Mouse (Mus musculus) bone marrow macrophage, adult 2 months (primary cell): ENCODE results near the gene Best2. TPM values are rescaled to one million over a fixed set of nuclear protein-coding genes. Genes with fewer than 3 reads are reported as not detected.
A peak's percentile ranks its signal among the peaks of the same experiment; 100 is the strongest.

Source experiments
- H3K27ac ChIP-seq: 2 replicates; pipeline ENCODE4 v1.5.1; 2012; ENCODE audit warnings: low read depth, low read length; ENCODE audit not compliant: insufficient read depth
- H3K4me1 ChIP-seq: 2 replicates; pipeline ENCODE4 v1.6.1; 2012; ENCODE audit warnings: low read length; ENCODE audit not compliant: control insufficient read depth, insufficient read depth
- H3K4me3 ChIP-seq: 2 replicates; pipeline ENCODE4 v1.5.1; 2012; ENCODE audit warnings: mild to moderate bottlenecking, low read length, moderate library complexity; ENCODE audit not compliant: insufficient read depth
- CTCF ChIP-seq: IDR thresholded peaks from 2 replicates; pipeline ENCODE4 v1.5.1; 2012; ENCODE audit warnings: low read depth, mild to moderate bottlenecking, low read length, moderate library complexity
- POLR2A ChIP-seq: IDR thresholded peaks from 2 replicates; pipeline ENCODE4 v1.6.1; 2012; ENCODE audit warnings: mild to moderate bottlenecking, low read depth, low read length, borderline replicate concordance
- polyA plus RNA-seq: library from polyadenylated mRNA; stranded (reverse); fragments of >200 nt; gene quantifications from 2 replicates; pipeline ENCODE4 v1.2.4, GENCODE M21; 2012; ENCODE audit not compliant: missing spikeins, insufficient read depth, insufficient read length

Best2 gene
- polyA plus RNA-seq, 1 experiment, result not detected

- no peak for TF ChIP-seq POLR2A
- no peak overlapping the region for H3K4me3 ChIP-seq
- H3K4me1 ChIP-seq, result peaks cover 4% of the 10 kb centered on the region; the same call in 1 of the 2 replicates
- H3K27ac ChIP-seq, result no peak overlapping the region
Observed at GRCm38 (mm10) chr8:84996978-84997377, 17.4 kb downstream of the Best2 start.

GRCm38 (mm10) chr8:84995680-84996079 lies 18.7 kb downstream of the Best2 start:
- no peak for TF ChIP-seq POLR2A
- Histone ChIP-seq H3K27ac (no peak overlapping the region), H3K4me3 (no peak overlapping the region), H3K4me1 (peaks cover 8% of the 10 kb centered on the region)

- peaks cover 9% of the 10 kb centered on the region for H3K4me1 ChIP-seq
- TF ChIP-seq CTCF, result no peak
- no peak for TF ChIP-seq POLR2A
- H3K27ac ChIP-seq, result no peak overlapping the region
- H3K4me3 ChIP-seq, result no peak overlapping the region
Observed at GRCm38 (mm10) chr8:84994375-84994774, 20.0 kb downstream of the Best2 start.

GRCm38 (mm10) chr8:84990836-84991235 lies 23.5 kb downstream of the Best2 start:
- Histone ChIP-seq H3K4me3 (peak overlapping the region; percentile 81), H3K4me1 (peaks cover 17% of the 10 kb centered on the region), H3K27ac (peak overlapping the region; percentile 12; the same call in 1 of the 2 replicates)
- TF ChIP-seq CTCF (no peak), POLR2A (no peak)

GRCm38 (mm10) chr8:84990349-84990748 lies 24.0 kb downstream of the Best2 start, which contains the start of gene Hook2:
TSS of gene Hook2 (plus strand) at chr8:84990603.
- TF ChIP-seq POLR2A (0 out of 2 replicates have a peak, but pooled peaks have one; percentile 46), CTCF (no peak; the same call in none of the 2 replicates)
- Histone ChIP-seq H3K27ac (peak within 1 kb of the TSS; percentile 46), H3K4me3 (peak within 1 kb of the TSS; percentile 81), H3K4me1 (peaks cover 17% of the 10 kb centered on the region)

- H3K4me3 ChIP-seq, result peak overlapping the region; percentile 62
- H3K4me1 ChIP-seq, result peaks cover 20% of the 10 kb centered on the region
- peak overlapping the region; percentile 46 for H3K27ac ChIP-seq
- TF ChIP-seq POLR2A (no peak), CTCF (peak; percentile 61; the same call in 1 of the 2 replicates)
Observed at GRCm38 (mm10) chr8:84989810-84990209, 24.5 kb downstream of the Best2 start.

GRCm38 (mm10) chr8:84989311-84989731 lies 25.0 kb downstream of the Best2 start:
- Histone ChIP-seq H3K4me1 (peaks cover 23% of the 10 kb centered on the region), H3K4me3 (no peak overlapping the region), H3K27ac (no peak overlapping the region)
- no peak for TF ChIP-seq CTCF
- no peak for TF ChIP-seq POLR2A

- H3K4me3 ChIP-seq, result no peak overlapping the region
- no peak overlapping the region for H3K27ac ChIP-seq
- TF ChIP-seq POLR2A, result no peak
- no peak for TF ChIP-seq CTCF
- H3K4me1 ChIP-seq, result peaks cover 37% of the 10 kb centered on the region
Observed at GRCm38 (mm10) chr8:84987903-84988302, 26.4 kb downstream of the Best2 start.

- no peak overlapping the region for H3K27ac ChIP-seq
- H3K4me3 ChIP-seq, result no peak overlapping the region
- TF ChIP-seq CTCF (no peak), POLR2A (no peak)
- peaks cover 40% of the 10 kb centered on the region for H3K4me1 ChIP-seq
Observed at GRCm38 (mm10) chr8:84987388-84987787, 26.9 kb downstream of the Best2 start.

GRCm38 (mm10) chr8:84986379-84986945 lies 27.9 kb downstream of the Best2 start:
- Histone ChIP-seq H3K4me3 (peak overlapping the region; percentile 71), H3K27ac (peak overlapping the region; percentile 99), H3K4me1 (peaks cover 49% of the 10 kb centered on the region)
- TF ChIP-seq POLR2A (no peak), CTCF (no peak)
